Mouse (Mus musculus) ovary, adult 18-20 months (tissue): ENCODE results near the gene Ist1.

Experiments
- DNase-seq: peaks from one replicate; pipeline ENCODE4 v3.0.0; 2022; ENCODE audit warnings: low spot score, mixed read lengths

Ist1 gene

DNA sequence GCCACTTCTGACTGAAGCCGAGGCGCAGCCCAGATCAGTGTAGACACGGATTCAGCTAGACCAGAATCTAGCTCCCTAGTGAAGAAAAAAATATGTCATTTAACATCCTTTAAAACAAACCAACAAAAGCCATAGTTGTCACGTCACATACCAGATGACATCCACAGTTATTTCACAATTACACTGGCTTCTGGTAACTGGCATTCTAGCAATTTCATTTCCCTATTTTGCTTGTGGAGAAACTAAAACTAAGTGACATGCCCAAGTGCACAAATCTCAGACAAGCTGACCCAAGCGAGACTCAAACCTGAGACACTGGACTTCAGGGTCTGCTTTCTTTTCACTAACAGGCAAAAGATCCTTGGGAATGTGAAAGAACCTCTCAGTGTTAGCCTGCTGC lies 10.9 kb downstream of the Ist1 start:
- DNase-seq: no peak

DNA sequence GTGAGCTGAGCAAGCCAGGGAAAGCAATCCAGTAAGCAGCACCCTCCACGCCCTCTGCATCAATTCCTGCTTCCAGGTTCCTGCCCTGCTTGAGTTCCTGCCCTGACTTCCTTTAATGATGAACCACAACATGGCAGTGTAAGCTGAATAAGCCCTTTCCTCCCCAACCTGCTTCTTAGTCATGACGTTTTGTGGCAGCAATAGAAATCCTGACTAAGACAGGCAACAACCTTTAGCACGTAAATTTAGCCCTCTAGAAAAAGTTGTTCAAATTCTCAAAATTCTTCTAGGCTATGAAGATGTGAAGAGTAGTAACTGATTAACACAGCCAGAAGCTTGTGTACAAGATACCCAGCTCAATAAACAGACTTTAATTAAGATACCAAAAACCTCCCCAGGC lies 11.5 kb downstream of the Ist1 start:
- DNase-seq: no peak

DNA sequence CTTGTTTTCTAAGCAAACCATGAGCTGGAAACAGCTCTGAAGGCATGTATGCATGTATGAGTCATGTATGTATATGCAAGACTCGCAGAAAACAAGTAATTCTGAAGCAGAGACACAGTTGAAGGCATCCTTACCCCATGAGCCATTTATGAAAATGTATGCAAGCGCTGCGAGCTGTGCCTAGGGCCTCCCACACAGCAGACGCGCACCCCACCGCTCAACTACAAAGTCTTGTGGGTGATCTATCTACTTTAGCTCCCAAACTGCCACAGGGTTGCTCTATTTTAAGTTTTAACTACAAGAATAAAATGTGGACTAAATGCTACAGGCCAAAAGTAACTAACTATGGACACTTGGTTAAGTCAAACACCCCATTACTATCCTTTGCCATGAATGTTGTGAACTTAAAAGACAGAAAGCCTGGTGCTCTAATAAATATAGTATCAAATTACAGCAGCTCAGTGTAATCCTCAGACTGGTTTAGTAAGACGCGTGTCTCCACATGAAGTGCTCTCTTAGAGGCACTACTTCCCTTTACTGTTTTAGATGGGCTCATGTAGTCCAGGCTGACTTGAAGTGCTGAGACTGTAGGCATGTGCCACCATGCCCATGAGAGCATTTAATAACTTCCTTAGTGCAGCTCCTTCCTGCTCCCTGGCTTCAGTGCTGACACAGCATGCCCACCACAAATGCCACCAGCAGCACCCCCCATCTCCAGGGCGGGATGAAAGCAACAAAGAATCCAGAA lies 17.0 kb downstream of the Ist1 start:
- DNase-seq: no peak

DNA sequence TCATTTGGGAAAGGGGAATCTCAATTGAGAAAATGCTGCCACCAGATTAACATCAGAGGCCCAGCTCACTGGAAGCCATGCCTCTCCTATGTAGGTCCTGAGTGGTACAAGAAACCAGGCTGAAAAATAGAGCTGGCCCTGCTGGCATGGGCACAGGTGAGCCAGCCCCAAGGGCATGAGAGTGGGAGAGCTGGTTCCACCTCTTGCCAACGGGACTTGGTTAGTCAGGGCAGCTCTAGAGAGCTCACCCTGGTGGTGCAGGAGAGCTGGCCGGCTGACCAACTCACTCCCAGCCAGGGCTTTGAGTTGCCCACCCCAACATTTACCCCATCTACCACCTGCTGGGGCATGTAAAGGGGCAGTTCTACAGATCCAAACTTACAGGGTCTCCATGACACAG lies 19.5 kb downstream of the Ist1 start:
- no peak for DNase-seq

DNA sequence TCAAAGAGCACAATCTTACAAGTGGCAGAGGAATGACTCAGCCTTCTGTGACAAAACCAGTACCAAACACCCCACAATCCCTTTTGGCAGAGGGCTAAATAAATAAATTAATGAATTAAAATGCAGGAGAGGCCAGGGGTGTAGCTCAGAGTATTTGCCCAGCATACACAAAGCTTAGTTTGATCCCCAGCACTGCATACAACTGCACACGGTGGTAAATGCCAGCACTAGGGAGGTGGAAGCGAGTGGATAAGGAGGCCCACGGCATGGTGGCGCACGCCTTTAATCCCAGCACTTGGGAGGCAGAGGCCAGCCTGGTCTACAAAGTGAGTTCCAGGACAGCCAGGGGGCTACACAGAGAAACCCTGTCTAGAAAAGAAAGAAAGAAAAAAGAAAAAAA lies 20.4 kb downstream of the Ist1 start:
- no peak for DNase-seq

DNA sequence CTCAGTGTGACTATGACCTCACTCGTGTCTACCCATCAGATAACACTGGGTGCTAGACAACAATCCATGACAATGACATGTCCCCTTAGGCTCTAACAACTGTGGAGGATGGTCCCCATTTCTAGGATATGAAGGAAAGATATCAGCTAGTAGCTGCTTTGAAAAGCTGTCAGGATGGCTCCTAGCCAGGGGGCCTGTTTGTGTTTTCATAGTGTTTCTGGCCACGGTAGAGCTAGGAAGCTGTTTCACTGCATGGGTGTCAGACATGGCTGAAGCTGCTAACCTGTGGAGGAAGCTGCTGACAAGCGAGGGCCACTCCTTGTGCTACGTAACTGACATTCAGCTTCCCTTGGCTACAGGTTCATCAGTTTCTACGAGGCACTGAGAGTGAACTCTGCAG lies 26.4 kb downstream of the Ist1 start:
- no peak for DNase-seq

DNA sequence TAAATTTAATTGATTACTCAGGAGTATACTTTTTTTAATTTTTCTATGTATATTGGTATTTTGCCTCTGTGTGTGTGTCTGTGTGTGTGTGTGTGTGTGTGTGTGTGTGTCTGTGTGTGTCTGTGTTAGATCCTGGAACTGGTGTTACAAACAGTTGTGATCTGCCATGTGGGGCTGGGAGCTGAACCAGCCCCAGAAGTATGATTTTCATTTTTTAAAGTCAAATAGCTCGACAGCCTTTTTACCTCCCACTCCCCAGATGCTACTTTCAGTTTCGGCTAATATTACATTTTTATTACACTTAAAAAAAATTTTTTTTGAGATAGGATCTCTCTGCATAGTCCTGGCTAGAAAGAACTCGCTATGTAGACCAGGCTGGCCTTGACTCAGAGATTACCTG lies 30.7 kb downstream of the Ist1 start:
- DNase-seq: no peak

DNA sequence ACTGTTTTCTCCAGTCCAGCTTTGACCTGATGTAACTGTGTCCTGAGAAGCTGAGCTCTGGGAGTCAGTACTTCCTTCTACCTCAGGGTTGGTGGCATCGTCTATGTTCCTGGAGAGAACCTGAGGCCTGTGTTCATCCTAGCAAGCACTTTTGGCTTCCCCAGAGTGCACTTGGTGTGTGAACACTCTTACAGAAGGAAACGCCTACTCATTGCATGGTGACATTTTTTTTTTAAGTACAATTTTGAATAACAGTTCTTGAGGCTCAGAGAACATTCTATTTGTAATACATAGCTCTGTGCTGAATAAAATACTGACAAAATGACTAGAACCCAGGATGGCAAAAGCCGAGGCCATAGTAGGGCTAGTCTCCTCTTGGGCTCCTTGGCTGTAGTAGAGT lies 36.2 kb downstream of the Ist1 start:
- no peak for DNase-seq

DNA sequence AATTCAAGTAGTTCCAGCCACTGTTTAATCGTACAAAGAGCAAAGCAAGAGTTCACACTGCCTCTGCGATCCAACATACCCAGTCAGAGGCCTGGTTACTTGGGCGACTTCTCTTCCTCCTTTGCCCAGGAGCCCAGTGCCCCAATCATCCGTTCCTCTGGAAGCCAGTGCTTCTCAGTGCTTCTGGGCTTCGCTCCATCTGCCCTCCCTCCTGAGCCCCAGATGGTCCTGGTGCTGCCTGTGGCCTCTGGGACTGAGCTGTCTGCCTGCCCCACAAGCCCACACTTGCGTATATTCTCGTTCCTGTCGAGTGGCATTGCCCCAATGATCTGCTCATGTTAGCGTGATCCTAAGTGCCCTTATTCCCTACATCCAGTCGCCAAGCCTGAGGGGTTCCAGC lies 42.3 kb downstream of the Ist1 start:
- no peak for DNase-seq

DNA sequence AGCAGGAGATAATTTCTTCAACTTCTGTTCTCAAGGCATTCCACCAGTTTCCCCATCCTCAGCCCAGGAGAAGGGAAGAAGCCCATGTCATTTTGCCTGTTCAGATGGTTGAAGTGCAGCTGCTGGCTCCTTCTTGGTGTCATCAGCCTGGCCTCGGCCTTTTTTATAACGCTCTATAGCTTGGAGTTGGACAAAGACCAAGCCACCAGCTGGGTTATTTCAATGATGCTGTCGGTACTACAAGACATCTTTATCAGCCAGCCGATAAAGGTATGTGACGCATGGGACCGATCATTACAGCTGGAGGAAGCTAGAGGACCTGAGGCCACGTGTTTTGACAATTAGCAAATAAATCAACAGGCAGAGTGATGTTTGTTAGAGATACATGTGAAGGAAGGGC lies 44.6 kb downstream of the Ist1 start:
- DNase-seq: no peak

DNA sequence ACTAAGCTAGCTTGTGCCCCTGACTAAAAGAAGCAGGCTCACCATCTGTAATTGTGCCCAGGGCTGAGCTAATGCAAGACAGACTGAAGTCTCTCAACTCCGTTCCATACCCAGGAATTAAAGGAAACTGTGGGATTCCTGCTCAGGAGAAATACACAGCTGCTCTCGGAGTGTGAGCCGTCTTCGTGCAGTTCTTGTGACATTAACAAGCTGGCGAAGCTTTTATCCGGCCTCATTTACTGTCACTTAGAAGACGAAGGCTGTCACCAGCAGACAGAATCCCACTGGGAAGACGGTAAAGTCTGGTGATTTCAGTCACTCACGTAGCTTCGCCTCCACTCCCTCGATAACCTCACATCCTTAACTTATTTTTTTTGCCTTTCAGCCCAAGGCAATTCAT lies 45.7 kb downstream of the Ist1 start:
- DNase-seq: no peak

DNA sequence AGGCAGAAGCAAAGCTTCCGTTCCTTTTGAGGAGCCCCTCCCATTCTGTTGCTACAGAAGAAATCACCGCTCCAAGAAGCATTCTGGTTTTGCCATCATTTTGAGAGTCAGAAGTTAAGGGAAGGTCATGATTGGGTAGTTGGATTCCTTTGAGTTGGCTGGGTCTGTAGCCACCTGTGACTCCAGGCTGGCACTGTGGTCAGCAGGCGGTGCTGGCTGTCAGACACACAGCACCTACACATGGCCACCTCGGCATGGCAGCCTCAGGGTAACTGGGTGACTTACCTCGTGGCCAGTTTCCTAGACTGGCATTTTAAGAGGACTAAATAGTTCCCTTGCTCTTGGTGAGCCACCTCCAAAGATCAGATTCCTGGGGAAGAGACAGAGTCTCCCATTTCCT lies 51.8 kb downstream of the Ist1 start:
- DNase-seq: no peak

DNA sequence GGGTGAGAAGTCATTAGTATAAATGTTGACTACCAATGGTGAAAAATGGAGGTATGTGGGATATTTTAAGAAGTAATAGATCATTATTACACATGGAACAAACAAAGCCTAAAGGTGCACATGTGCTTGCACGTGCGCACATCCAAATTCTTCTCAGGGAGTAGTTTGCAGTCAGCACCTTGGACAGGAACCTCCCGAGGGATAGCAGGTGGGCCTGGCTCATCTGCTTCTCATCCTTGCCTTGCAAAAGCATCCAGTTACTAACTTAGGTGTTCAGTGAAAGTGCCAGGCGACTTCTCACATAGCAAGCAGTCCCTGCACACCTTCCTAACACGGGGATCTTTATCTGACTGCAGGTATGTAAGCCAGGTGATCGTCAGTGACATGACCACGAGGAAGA lies 52.6 kb downstream of the Ist1 start:
- no peak for DNase-seq

DNA sequence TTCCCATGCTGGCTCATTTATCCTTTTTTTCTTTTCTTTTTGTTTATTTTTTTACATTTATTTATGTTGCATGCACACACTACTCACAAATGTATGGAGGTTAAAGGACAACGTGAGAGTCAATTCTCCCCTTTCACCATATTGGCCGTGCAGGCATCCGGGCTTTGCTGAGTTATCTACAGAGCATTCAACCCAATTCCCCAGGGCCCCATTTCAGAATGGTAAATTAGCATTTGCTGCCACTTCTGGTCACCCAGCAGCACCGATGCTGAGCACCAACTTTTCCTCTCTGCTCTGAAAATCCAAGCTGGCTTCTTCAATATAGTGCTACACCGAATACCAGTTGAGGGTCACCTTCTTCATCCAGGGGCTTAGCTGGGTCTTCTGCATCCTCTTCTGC lies 54.2 kb downstream of the Ist1 start:
- no peak for DNase-seq

DNA sequence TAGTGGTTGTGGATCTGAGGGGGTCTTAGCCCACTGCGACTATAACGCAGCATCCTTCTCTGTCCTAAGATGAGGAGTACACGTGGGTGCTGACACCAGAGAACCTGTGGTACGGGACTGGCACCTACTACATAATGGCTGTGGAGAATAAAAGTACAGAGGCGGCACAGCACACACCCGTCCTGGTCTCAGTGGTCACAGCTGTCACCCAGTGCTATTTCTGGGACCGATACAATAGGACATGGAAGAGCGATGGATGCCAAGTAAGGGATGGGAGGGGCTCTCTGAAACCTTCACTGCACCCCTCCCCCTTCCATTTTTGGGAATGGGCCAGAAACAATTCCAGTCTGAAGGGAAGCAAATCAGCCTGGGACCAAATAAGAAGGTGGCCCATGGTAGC lies 57.9 kb downstream of the Ist1 start:
- no peak for DNase-seq

DNA sequence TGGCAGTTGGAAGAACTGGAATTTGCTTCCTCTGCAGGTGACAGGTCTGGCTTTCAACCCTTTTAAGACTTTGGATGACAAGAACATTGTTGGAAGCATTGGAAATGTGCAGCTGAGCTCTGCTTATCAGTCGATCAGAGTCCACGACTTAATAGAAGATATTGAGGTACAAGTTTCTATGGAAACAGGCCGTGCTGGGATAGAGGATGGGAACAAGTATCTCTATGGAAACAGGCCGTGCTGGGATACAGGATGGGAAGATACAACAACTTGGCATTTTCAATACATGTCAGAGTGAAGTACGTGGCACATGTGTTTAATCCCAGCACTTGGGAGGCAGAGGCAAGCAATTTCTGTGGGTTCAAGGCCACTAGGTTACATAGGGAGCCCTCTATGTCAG lies 60.6 kb downstream of the Ist1 start:
- no peak for DNase-seq

DNA sequence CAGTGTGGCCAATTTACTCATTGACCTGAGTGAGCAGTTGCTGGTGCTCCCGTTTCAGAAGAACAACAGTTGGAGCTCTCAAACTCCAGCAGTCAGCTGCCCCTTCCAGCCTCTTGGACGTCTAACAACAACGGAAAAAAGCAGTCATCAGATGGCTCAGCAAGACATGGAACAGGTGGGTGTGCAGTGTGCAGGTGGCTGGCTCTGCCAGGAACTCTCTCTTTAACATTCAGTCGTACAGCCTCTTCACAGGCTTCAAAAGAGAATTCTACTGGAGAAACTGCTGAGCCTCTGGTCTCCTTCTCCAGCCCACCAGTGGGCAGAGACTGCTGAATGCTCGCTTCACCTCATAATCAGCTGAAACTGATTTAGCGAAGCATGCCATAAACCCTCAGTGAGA lies 64.4 kb downstream of the Ist1 start:
- DNase-seq: no peak
